Mouse (Mus musculus) lung, postnatal 0 days (tissue): Measurements from ENCODE around the gene Krt222. TPM values are rescaled to one million over a fixed set of nuclear protein-coding genes. Genes with fewer than 3 reads are reported as not detected.

Source experiments
- ATAC-seq: fragments of 200-750 bp; cut with Nextera tagmentation; 2 replicates; pipeline ENCODE4 v1.8.0; 2017; ENCODE audit warnings: moderate library complexity
- DNase-seq: peaks from one replicate; pipeline ENCODE4 v3.0.0-alpha.2; 2016; ENCODE audit warnings: low spot score
- H3K27ac ChIP-seq: fragments of 300-500 bp; sonication (generic); 2 replicates; pipeline ENCODE4 v1.5.1; 2014; ENCODE audit warnings: antibody characterized with exemption, mild to moderate bottlenecking, low read length, mixed read lengths
- H3K27me3 ChIP-seq: fragments of 300-500 bp; sonication (generic); replicated peaks from 2 replicates; pipeline ENCODE4 v1.6.1; 2014; ENCODE audit warnings: low read length, mixed read lengths; ENCODE audit not compliant: insufficient read depth
- H3K36me3 ChIP-seq: fragments of 300-500 bp; sonication (generic); 2 replicates; pipeline ENCODE4 v1.6.1; 2014; ENCODE audit warnings: low read length, mixed read lengths; ENCODE audit not compliant: insufficient read depth
- H3K4me1 ChIP-seq: fragments of 300-500 bp; sonication (generic); 2 replicates; pipeline ENCODE4 v1.6.1; 2014; ENCODE audit warnings: antibody characterized with exemption, low read depth, low read length, mixed read lengths; ENCODE audit not compliant: insufficient read depth
- H3K4me2 ChIP-seq: fragments of 300-500 bp; sonication (generic); replicated peaks from 2 replicates; pipeline ENCODE4 v1.6.1; 2014; ENCODE audit warnings: low read depth, mild to moderate bottlenecking, low read length, moderate library complexity, mixed read lengths
- H3K4me3 ChIP-seq: fragments of 300-500 bp; sonication (generic); 2 replicates; pipeline ENCODE4 v1.5.1; 2014; ENCODE audit warnings: low read depth, low read length
- H3K9ac ChIP-seq: fragments of 300-500 bp; sonication (generic); replicated peaks from 2 replicates; pipeline ENCODE4 v1.6.1; 2014; ENCODE audit warnings: low read depth, mild to moderate bottlenecking
- H3K9me3 ChIP-seq: fragments of 300-500 bp; sonication (generic); 2 replicates; pipeline ENCODE4 v1.6.1; 2016; ENCODE audit warnings: low read length, mixed read lengths
- CTCF ChIP-seq: IDR thresholded peaks from 2 replicates; pipeline ENCODE4 v1.5.1; 2016; ENCODE audit warnings: antibody characterized with exemption, mild to moderate bottlenecking
- EP300 ChIP-seq: IDR thresholded peaks from 2 replicates; pipeline ENCODE4 v1.6.1; 2016; ENCODE audit warnings: antibody characterized with exemption, mild to moderate bottlenecking, control low read depth
- WGBS: fragments of 180-500 bp; shearing (Covaris S2); extraction: QIAGEN DNeasy Blood & Tissue Kit; methylation state at CpG from one replicate; pipeline ENCODE4 v1.1.7; 2014; 5-methylcytosine and 5-hydroxymethylcytosine counted together
- polyA plus RNA-seq: library from polyadenylated mRNA; unstranded; fragments of >200 nt; fragmentation: Nextera tagmentation; extraction: Ambion mirVana; gene quantifications from 2 replicates; pipeline ENCODE4 v1.2.1, GENCODE M21; 2015

Gene Krt222
- polyA plus RNA-seq, 1 experiment from 2014 or later = 0.44 TPM

DNA sequence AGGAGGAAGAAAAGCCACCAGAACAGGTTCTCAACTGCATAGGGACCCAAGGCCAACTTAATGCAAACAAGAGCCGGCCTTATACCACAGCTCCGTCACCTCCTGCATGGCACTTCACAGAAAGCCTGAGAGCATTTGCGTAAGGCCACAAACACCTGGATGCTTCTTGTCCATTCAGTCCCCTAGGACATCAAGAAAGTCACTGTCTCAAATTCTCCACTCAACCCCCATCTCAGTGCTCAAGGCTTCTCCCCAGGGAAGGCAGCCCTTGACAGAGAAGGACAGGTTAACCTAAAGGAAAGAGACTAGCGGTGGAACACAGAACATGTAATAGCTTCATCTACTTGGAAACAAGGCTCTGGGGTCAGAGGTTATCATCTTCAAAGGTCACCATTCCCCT, 56.5 kb downstream of the Krt222 start:
- no peak for ATAC-seq
- TF ChIP-seq EP300 (no peak), CTCF (no peak)

DNA sequence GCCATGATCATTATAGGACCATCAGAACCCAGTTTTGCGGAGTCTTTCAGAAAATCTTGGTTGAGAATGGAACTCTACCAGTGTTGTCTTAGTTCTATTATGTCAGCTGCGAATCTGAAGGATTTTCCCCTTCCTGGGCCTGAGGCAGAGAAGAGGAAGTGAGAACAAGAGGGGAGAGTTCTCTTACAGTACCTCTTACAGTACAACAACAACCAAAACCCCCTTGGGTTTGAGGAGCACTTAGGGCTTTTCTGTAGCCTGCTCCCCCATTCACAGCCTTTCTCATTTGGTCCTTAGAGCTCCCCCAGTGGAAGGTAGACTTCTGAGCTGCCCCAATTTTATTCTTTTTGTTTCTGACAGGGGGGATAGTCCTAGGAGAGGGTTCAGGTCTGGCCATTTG, 57.0 kb downstream of the Krt222 start:
- WGBS = 62% methylated on average over 2 of the region's 2 CpGs
- Histone ChIP-seq H3K27ac (no peak overlapping the region), H3K4me2 (no peak overlapping the region), H3K9ac (no peak overlapping the region), H3K4me1 (no peaks in the 10 kb centered on the region), H3K4me3 (no peak overlapping the region), H3K36me3 (no peaks in the 10 kb centered on the region), H3K27me3 (no peaks in the 10 kb centered on the region), H3K9me3 (no peaks in the 10 kb centered on the region)
- ATAC-seq = no peak
- no peak for DNase-seq
- TF ChIP-seq CTCF (no peak), EP300 (no peak)

More for the DNA sequence above, 56.5 kb downstream of the Krt222 start:
- Histone ChIP-seq H3K36me3 (no peaks in the 10 kb centered on the region), H3K27ac (no peak overlapping the region), H3K27me3 (no peaks in the 10 kb centered on the region), H3K9me3 (no peaks in the 10 kb centered on the region), H3K4me1 (no peaks in the 10 kb centered on the region), H3K9ac (no peak overlapping the region), H3K4me3 (no peak overlapping the region), H3K4me2 (no peak overlapping the region)
- 59% methylated on average over 4 of the region's 4 CpGs for WGBS
- DNase-seq = no peak

Other genes starting within 250 kb of the Krt222 start
- gene Top2a, start 219.9 kb downstream of the Krt222 start, polyA plus RNA-seq = 11.1 and 16.9 TPM in 2 replicates
- 416 and 433 TPM in 2 replicates for gene Igfbp4, start 202.8 kb downstream of the Krt222 start, polyA plus RNA-seq
- 0.13 and 0.24 TPM in 2 replicates for gene Tns4, start 154.8 kb downstream of the Krt222 start, polyA plus RNA-seq
- gene Ccr7, start 89.0 kb downstream of the Krt222 start, polyA plus RNA-seq = 0.50 and 0.69 TPM in 2 replicates
- gene Smarce1, start 13.1 kb downstream of the Krt222 start, polyA plus RNA-seq = 133 and 136 TPM in 2 replicates
- gene Krt24, start 41.2 kb upstream of the Krt222 start, polyA plus RNA-seq = not detected in 2 replicates
- 0.11 and 0.15 TPM in 2 replicates for gene Krt25, start 78.9 kb upstream of the Krt222 start, polyA plus RNA-seq
- not detected in 2 replicates for gene Krt26, start 93.9 kb upstream of the Krt222 start, polyA plus RNA-seq
- gene Krt27, start 107.0 kb upstream of the Krt222 start, polyA plus RNA-seq = not detected in 2 replicates
- gene Krt28, start 130.8 kb upstream of the Krt222 start, polyA plus RNA-seq = 0.17 and 0.19 TPM in 2 replicates
- gene Krt10, start 145.3 kb upstream of the Krt222 start, polyA plus RNA-seq = 18.4 and 19.6 TPM in 2 replicates
- not detected in 2 replicates for gene Krt12, start 178.2 kb upstream of the Krt222 start, polyA plus RNA-seq
- 0.27 and 0.31 TPM in 2 replicates for gene Krt20, start 194.1 kb upstream of the Krt222 start, polyA plus RNA-seq
- 8.2 and 9.7 TPM in 2 replicates for gene Krt23, start 249.1 kb upstream of the Krt222 start, polyA plus RNA-seq